Mouse (Mus musculus): ENCODE data around the gene Rnf185. TPM values are rescaled to one million over a fixed set of nuclear protein-coding genes. Genes with fewer than 3 reads are reported as not detected.

The Rnf185 gene
- polyA plus RNA-seq (2014; fragmentation: Nextera tagmentation; extraction: Ambion mirVana): 45.9 and 47.5 TPM in 2 replicates

GRCm38 (mm10) chr11:3452167-3452639 lies at the start of gene Rnf185:
Gene Rnf185, minus strand, starts transcription at chr11:3452363.
- Histone ChIP-seq H3K4me2 (ENCODE audit: low read depth, low read length, severe bottlenecking) (peak within 1 kb of the TSS; percentile 93), H3K4me1 (replicated peaks; ENCODE audit: control insufficient read depth, insufficient read depth, low read length) (no peaks in the 10 kb centered on the region), H3K9ac (ENCODE audit: low read length) (peak within 1 kb of the TSS; percentile 84), H3K36me3 (ENCODE audit: control insufficient read depth, insufficient read depth, low read length) (no peaks in the 10 kb centered on the region; the same call in 1 of the 2 replicates), H3K27ac (ENCODE audit: low read depth, low read length) (peak within 1 kb of the TSS; percentile 66), H3K4me3 (ENCODE audit: low read depth, low read length) (peak within 1 kb of the TSS; percentile 73), H3K9me3 (ENCODE audit: control insufficient read depth, low read length) (no peaks in the 10 kb centered on the region), H3K27me3 (ENCODE audit: control insufficient read depth, insufficient read depth, low read length) (no peaks in the 10 kb centered on the region)
- ATAC-seq (replicated peaks; ENCODE audit: low FRiP score): peak; percentile 96
- under 1% methylated on average over 45 of the region's 45 CpGs for WGBS
- DNase-seq (ENCODE audit: low spot score): peak; percentile 96

DNA sequence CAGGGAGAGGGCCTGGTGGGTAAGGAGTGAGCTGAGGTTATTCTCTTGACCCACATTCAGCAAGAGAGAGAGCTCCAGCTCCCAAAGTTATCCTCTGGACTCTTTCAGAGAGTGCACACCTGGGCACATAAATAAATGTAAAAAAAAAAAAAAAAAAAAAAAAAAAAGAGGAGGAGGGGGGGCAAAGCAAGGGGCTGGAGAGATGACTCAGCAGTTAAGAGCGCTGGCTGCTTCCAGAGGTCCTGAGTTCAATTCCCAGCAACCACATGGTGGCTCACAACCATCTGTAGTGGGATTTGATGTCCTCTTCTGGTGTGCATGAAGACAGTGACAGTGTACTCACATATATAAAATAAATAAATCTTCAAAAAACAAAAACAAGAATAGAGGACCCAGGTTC lies 45.1 kb upstream of the Rnf185 start:
- Histone ChIP-seq H3K4me1 (replicated peaks; ENCODE audit: control insufficient read depth, insufficient read depth, low read length) (no peaks in the 10 kb centered on the region), H3K9ac (ENCODE audit: low read length) (no peak overlapping the region), H3K36me3 (ENCODE audit: control insufficient read depth, insufficient read depth, low read length) (no peaks in the 10 kb centered on the region), H3K9me3 (ENCODE audit: control insufficient read depth, low read length) (no peaks in the 10 kb centered on the region), H3K27me3 (ENCODE audit: control insufficient read depth, insufficient read depth, low read length) (no peaks in the 10 kb centered on the region), H3K27ac (ENCODE audit: low read depth, low read length) (no peak overlapping the region), H3K4me3 (ENCODE audit: low read depth, low read length) (no peak overlapping the region), H3K4me2 (ENCODE audit: low read depth, low read length, severe bottlenecking) (no peak overlapping the region)
- ATAC-seq (replicated peaks; ENCODE audit: low FRiP score) (no peak), DNase-seq (ENCODE audit: low spot score) (no peak)
- WGBS: 93% methylated on average over 1 of the region's 1 CpGs

- 59% methylated on average over 5 of the region's 5 CpGs for WGBS
- Histone ChIP-seq H3K4me1 (replicated peaks; ENCODE audit: control insufficient read depth, insufficient read depth, low read length) (0 out of 2 replicates have a peak, but pooled peaks cover 2% of the 10 kb centered on the region), H3K27me3 (ENCODE audit: control insufficient read depth, insufficient read depth, low read length) (no peaks in the 10 kb centered on the region), H3K36me3 (ENCODE audit: control insufficient read depth, insufficient read depth, low read length) (no peaks in the 10 kb centered on the region), H3K9ac (ENCODE audit: low read length) (no peak overlapping the region), H3K9me3 (ENCODE audit: control insufficient read depth, low read length) (no peaks in the 10 kb centered on the region), H3K4me3 (ENCODE audit: low read depth, low read length) (no peak overlapping the region), H3K4me2 (ENCODE audit: low read depth, low read length, severe bottlenecking) (no peak overlapping the region), H3K27ac (ENCODE audit: low read depth, low read length) (no peak overlapping the region)
- ATAC-seq (replicated peaks; ENCODE audit: low FRiP score) (no peak), DNase-seq (ENCODE audit: low spot score) (peak; percentile 32)
Measured at GRCm38 (mm10) chr11:3496756-3497155, 44.6 kb upstream of the Rnf185 start.

DNA sequence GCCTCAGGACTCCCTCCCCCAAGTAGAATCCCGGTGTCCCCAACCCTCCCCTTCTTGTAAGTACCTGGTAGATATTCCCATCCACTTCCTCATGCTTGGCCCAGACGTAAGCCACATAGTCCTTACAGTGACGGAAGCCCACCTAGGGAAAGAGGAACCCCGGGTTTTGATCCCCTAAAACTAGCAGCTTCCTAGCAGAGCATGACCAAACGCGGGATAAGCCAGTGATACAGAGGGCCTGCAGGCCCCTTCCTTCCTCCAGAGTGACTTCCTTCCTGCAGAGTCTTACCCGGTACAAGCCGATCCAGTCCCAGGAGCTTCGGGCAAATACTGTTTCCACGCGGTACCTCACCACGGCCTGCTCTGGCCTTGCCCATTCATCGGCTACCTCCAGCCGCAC lies 43.3 kb upstream of the Rnf185 start:
- DNase-seq (ENCODE audit: low spot score): no peak
- ATAC-seq (replicated peaks; ENCODE audit: low FRiP score): no peak
- Histone ChIP-seq H3K9ac (ENCODE audit: low read length) (no peak overlapping the region), H3K9me3 (ENCODE audit: control insufficient read depth, low read length) (no peaks in the 10 kb centered on the region), H3K36me3 (ENCODE audit: control insufficient read depth, insufficient read depth, low read length) (no peaks in the 10 kb centered on the region), H3K27me3 (ENCODE audit: control insufficient read depth, insufficient read depth, low read length) (no peaks in the 10 kb centered on the region), H3K4me2 (ENCODE audit: low read depth, low read length, severe bottlenecking) (no peak overlapping the region), H3K27ac (ENCODE audit: low read depth, low read length) (no peak overlapping the region), H3K4me3 (ENCODE audit: low read depth, low read length) (no peak overlapping the region), H3K4me1 (replicated peaks; ENCODE audit: control insufficient read depth, insufficient read depth, low read length) (0 out of 2 replicates have a peak, but pooled peaks cover 2% of the 10 kb centered on the region)
- WGBS: 90% methylated on average over 14 of the region's 14 CpGs

- 0 out of 2 replicates have a peak, but pooled peaks cover 2% of the 10 kb centered on the region for H3K4me1 ChIP-seq (replicated peaks; ENCODE audit: control insufficient read depth, insufficient read depth, low read length)
- WGBS: 85% methylated on average over 17 of the region's 17 CpGs
- H3K4me3 ChIP-seq (ENCODE audit: low read depth, low read length): no peak overlapping the region
- no peaks in the 10 kb centered on the region for H3K36me3 ChIP-seq (ENCODE audit: control insufficient read depth, insufficient read depth, low read length)
- no peaks in the 10 kb centered on the region for H3K27me3 ChIP-seq (ENCODE audit: control insufficient read depth, insufficient read depth, low read length)
- H3K4me2 ChIP-seq (ENCODE audit: low read depth, low read length, severe bottlenecking): no peak overlapping the region
- ATAC-seq (replicated peaks; ENCODE audit: low FRiP score) (no peak), DNase-seq (ENCODE audit: low spot score) (no peak)
- H3K9ac ChIP-seq (ENCODE audit: low read length): no peak overlapping the region
- H3K9me3 ChIP-seq (ENCODE audit: control insufficient read depth, low read length): no peaks in the 10 kb centered on the region
- H3K27ac ChIP-seq (ENCODE audit: low read depth, low read length): no peak overlapping the region
Measured at GRCm38 (mm10) chr11:3494857-3495256, 42.7 kb upstream of the Rnf185 start.

DNA sequence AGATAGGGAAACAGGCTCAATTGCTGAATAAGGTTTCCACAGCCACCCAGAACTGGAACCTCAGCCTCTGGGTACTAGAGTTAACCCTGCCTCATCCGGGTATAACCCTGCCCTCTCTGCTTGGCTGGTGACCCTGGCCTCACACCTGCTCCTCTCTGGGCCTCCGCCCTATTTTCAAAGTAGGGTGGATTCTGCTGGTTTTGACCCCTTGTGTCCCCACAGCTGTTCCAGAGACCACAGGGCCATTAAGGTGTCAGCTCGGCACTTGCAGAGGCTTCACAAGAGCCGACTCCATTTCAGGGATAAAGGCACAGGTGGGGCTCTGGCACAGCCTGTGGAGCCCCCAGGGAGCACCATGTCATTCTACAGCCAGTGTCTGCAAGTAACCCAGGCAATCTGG lies 40.6 kb upstream of the Rnf185 start:
- 79% methylated on average over 4 of the region's 4 CpGs for WGBS
- ATAC-seq (replicated peaks; ENCODE audit: low FRiP score): no peak
- no peaks in the 10 kb centered on the region for H3K27me3 ChIP-seq (ENCODE audit: control insufficient read depth, insufficient read depth, low read length)
- DNase-seq (ENCODE audit: low spot score): no peak
- H3K9ac ChIP-seq (ENCODE audit: low read length): no peak overlapping the region
- H3K4me2 ChIP-seq (ENCODE audit: low read depth, low read length, severe bottlenecking): no peak overlapping the region
- no peak overlapping the region for H3K27ac ChIP-seq (ENCODE audit: low read depth, low read length)
- no peak overlapping the region for H3K4me3 ChIP-seq (ENCODE audit: low read depth, low read length)
- no peaks in the 10 kb centered on the region for H3K36me3 ChIP-seq (ENCODE audit: control insufficient read depth, insufficient read depth, low read length)
- H3K4me1 ChIP-seq (replicated peaks; ENCODE audit: control insufficient read depth, insufficient read depth, low read length): 0 out of 2 replicates have a peak, but pooled peaks cover 2% of the 10 kb centered on the region
- H3K9me3 ChIP-seq (ENCODE audit: control insufficient read depth, low read length): no peaks in the 10 kb centered on the region

DNA sequence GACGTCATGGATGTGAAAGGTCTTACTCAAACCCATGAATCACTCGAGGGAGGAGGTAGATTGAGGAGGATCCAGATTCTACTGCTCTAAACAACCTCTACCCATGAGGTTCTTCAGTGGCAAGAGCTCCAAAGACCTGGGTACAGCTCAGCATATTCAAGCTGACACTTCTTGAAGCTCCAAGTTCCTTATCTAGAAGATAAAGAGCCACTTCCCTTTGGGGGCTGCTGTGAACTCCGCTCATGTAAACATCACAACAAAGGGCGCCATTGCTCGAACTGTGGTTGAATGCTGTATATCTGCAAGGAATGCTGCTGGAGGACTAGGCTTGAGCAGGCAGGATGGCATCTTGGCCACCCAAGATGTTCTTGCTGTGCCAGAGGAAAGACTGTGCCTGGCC lies 36.9 kb upstream of the Rnf185 start:
- Histone ChIP-seq H3K9ac (ENCODE audit: low read length) (no peak overlapping the region), H3K4me2 (ENCODE audit: low read depth, low read length, severe bottlenecking) (no peak overlapping the region), H3K4me3 (ENCODE audit: low read depth, low read length) (no peak overlapping the region), H3K27me3 (ENCODE audit: control insufficient read depth, insufficient read depth, low read length) (no peaks in the 10 kb centered on the region), H3K36me3 (ENCODE audit: control insufficient read depth, insufficient read depth, low read length) (no peaks in the 10 kb centered on the region), H3K9me3 (ENCODE audit: control insufficient read depth, low read length) (no peaks in the 10 kb centered on the region), H3K27ac (ENCODE audit: low read depth, low read length) (no peak overlapping the region), H3K4me1 (replicated peaks; ENCODE audit: control insufficient read depth, insufficient read depth, low read length) (0 out of 2 replicates have a peak, but pooled peaks cover 2% of the 10 kb centered on the region)
- DNase-seq (ENCODE audit: low spot score) (no peak), ATAC-seq (replicated peaks; ENCODE audit: low FRiP score) (no peak)
- 86% methylated on average over 5 of the region's 5 CpGs for WGBS

- Histone ChIP-seq H3K9ac (ENCODE audit: low read length) (no peak within 1 kb of the TSS; the same call in 1 of the 2 replicates), H3K36me3 (ENCODE audit: control insufficient read depth, insufficient read depth, low read length) (no peaks in the 10 kb centered on the region), H3K4me2 (ENCODE audit: low read depth, low read length, severe bottlenecking) (no peak within 1 kb of the TSS), H3K27me3 (ENCODE audit: control insufficient read depth, insufficient read depth, low read length) (no peaks in the 10 kb centered on the region), H3K4me3 (ENCODE audit: low read depth, low read length) (no peak within 1 kb of the TSS), H3K4me1 (replicated peaks; ENCODE audit: control insufficient read depth, insufficient read depth, low read length) (0 out of 2 replicates have a peak, but pooled peaks cover 2% of the 10 kb centered on the region), H3K27ac (ENCODE audit: low read depth, low read length) (no peak within 1 kb of the TSS), H3K9me3 (ENCODE audit: control insufficient read depth, low read length) (no peaks in the 10 kb centered on the region)
- ATAC-seq (replicated peaks; ENCODE audit: low FRiP score): no peak
- peak; percentile 60 for DNase-seq (ENCODE audit: low spot score)
- WGBS: 25% methylated on average over 11 of the region's 11 CpGs
Measured at GRCm38 (mm10) chr11:3487952-3488570, 35.9 kb upstream of the Rnf185 start, which contains the start of gene Pla2g3. Gene Pla2g3, plus strand, starts transcription at chr11:3488284.

GRCm38 (mm10) chr11:3486349-3486748 lies 34.2 kb upstream of the Rnf185 start:
- 78% methylated on average over 7 of the region's 7 CpGs for WGBS

More at GRCm38 (mm10) chr11:3486349-3486748, 34.2 kb upstream of the Rnf185 start:
- Histone ChIP-seq H3K36me3 (ENCODE audit: control insufficient read depth, insufficient read depth, low read length) (no peaks in the 10 kb centered on the region), H3K9me3 (ENCODE audit: control insufficient read depth, low read length) (no peaks in the 10 kb centered on the region), H3K9ac (ENCODE audit: low read length) (no peak overlapping the region), H3K4me3 (ENCODE audit: low read depth, low read length) (no peak overlapping the region), H3K27me3 (ENCODE audit: control insufficient read depth, insufficient read depth, low read length) (no peaks in the 10 kb centered on the region), H3K4me1 (replicated peaks; ENCODE audit: control insufficient read depth, insufficient read depth, low read length) (no peaks in the 10 kb centered on the region), H3K27ac (ENCODE audit: low read depth, low read length) (no peak overlapping the region), H3K4me2 (ENCODE audit: low read depth, low read length, severe bottlenecking) (no peak overlapping the region)
- DNase-seq (ENCODE audit: low spot score): no peak
- ATAC-seq (replicated peaks; ENCODE audit: low FRiP score): no peak

All from forebrain, embryonic 11.5 days (tissue).